Mouse (Mus musculus) E14TG2a.4 (cell line): ENCODE measurements at regions not wholly inside any gene's neighbourhood (a gene's known extent, or its start where the extent isn't known, plus 50 kb on each side); places are given as distances from the start of the nearest gene placed in this dataset.

ENCODE experiments used
- CTCF ChIP-seq: conservative IDR thresholded peaks from 2 replicates; pipeline ENCODE4 v1.5.1; 2014; ENCODE audit warnings: low read length
- POU5F1 ChIP-seq: IDR thresholded peaks from 2 replicates; pipeline ENCODE4 v1.6.1; 2014; ENCODE audit warnings: low read length, borderline replicate concordance

- TF ChIP-seq CTCF = no peak
- no peak for TF ChIP-seq POU5F1
Measured at GRCm38 (mm10) chr15:62327481-62327880, 1404.7 kb upstream of the A1bg start.
